Mouse (Mus musculus) cerebellum, postnatal 4 days (tissue): Measurements from ENCODE around the gene Hyal6.

Experiments used
- DNase-seq, 2 experiments: peaks; one replicate each; pipeline ENCODE4 v3.0.0; 2022; ENCODE audit warnings: low spot score in 2 of 2, mixed read lengths in 1 of 2

The Hyal6 gene

GRCm38 (mm10) chr6:24732945-24733344 is at the start of gene Hyal6:
Gene Hyal6 (plus strand): TSS chr6:24733245.
- no peak for DNase-seq

GRCm38 (mm10) chr6:24687871-24688270 is 45.2 kb upstream of the Hyal6 start:
- no peak for DNase-seq

- DNase-seq = no peak
Observed at GRCm38 (mm10) chr6:24694455-24695410, 38.3 kb upstream of the Hyal6 start.

GRCm38 (mm10) chr6:24696117-24696516 is 36.9 kb upstream of the Hyal6 start:
- DNase-seq = no peak

- no peak for DNase-seq
Observed at GRCm38 (mm10) chr6:24697216-24697615, 35.8 kb upstream of the Hyal6 start.

GRCm38 (mm10) chr6:24707090-24707489 is 26.0 kb upstream of the Hyal6 start:
- no peak for DNase-seq

GRCm38 (mm10) chr6:24707499-24707898 is 25.5 kb upstream of the Hyal6 start:
- no peak for DNase-seq

GRCm38 (mm10) chr6:24721317-24722099 is 11.5 kb upstream of the Hyal6 start:
- DNase-seq = peak in 1 of 2 experiments; percentile 6

- DNase-seq = no peak
Observed at GRCm38 (mm10) chr6:24728130-24728529, 4.9 kb upstream of the Hyal6 start.

GRCm38 (mm10) chr6:24734565-24734964 is 1.5 kb downstream of the Hyal6 start:
- DNase-seq = no peak

- no peak for DNase-seq
Observed at GRCm38 (mm10) chr6:24748029-24748428, 15.0 kb downstream of the Hyal6 start, which contains the start of gene Hyal4. Gene Hyal4 (plus strand): TSS chr6:24748329.

GRCm38 (mm10) chr6:24759281-24759680 is 26.2 kb downstream of the Hyal6 start:
- no peak for DNase-seq

- no peak for DNase-seq
Observed at GRCm38 (mm10) chr6:24766261-24766660, 33.2 kb downstream of the Hyal6 start.

- DNase-seq = no peak
Observed at GRCm38 (mm10) chr6:24779182-24779581, 46.1 kb downstream of the Hyal6 start.

GRCm38 (mm10) chr6:24790888-24791287 is 57.8 kb downstream of the Hyal6 start, which contains the start of gene Spam1:
Gene Spam1 (plus strand): TSS chr6:24791188.
- no peak for DNase-seq
